Mouse (Mus musculus): ENCODE results near the gene Rasl11a.

Rasl11a gene

GRCm38 (mm10) chr5:146844945-146845365 is at the start of gene Rasl11a:
Gene Rasl11a, plus strand, starts transcription at chr5:146845071.
- DNase-seq = peak; percentile 76

- DNase-seq = peak; percentile 39
Observed at GRCm38 (mm10) chr5:146795728-146796127, 49.1 kb upstream of the Rasl11a start.

- no peak for DNase-seq
Observed at GRCm38 (mm10) chr5:146798031-146798430, 46.8 kb upstream of the Rasl11a start.

DNA sequence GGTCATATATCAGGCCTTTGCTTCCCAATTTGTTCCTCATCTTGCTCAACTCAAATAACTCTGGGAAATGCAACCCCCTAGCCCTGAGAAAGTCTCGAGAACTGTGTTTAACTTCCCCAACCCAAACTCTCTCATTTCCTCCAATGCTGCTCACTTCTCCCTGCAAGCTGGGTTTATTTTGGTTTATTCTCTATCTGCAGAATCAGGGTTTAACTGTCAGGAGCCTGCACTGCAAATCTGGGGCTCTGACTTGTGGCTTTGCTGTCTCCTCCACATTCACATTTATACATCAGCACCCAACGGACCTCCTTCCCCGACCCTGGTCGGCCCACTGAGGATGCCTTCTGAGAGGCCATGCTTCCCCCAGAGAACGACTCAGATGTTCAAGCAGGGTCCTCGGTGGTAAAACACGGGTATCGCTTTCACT is 38.9 kb upstream of the Rasl11a start:
- no peak for DNase-seq

- DNase-seq = no peak
Observed at GRCm38 (mm10) chr5:146809951-146810350, 34.9 kb upstream of the Rasl11a start.

- no peak for DNase-seq
Observed at GRCm38 (mm10) chr5:146812866-146813265, 32.0 kb upstream of the Rasl11a start.

- DNase-seq = no peak
Observed at GRCm38 (mm10) chr5:146813421-146813820, 31.4 kb upstream of the Rasl11a start.

DNA sequence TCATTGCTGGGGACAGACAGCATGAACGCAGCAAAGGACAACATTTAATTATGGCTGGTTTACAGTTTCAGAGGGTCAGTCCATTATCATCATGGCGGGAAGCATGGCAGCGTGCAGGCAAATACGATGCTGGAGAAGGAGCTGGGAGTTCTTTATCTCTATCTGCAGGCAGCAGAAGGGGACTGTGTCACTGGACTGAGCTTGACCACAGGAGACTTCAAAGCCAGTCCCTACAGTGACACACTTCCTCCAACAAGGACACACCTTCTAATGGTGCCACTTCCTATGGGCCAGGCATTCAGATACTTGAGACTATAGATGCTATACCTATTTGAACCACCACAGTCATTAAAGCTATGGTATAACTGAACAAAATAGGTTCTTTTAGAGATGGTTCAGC is 29.5 kb upstream of the Rasl11a start:
- DNase-seq = no peak

DNA sequence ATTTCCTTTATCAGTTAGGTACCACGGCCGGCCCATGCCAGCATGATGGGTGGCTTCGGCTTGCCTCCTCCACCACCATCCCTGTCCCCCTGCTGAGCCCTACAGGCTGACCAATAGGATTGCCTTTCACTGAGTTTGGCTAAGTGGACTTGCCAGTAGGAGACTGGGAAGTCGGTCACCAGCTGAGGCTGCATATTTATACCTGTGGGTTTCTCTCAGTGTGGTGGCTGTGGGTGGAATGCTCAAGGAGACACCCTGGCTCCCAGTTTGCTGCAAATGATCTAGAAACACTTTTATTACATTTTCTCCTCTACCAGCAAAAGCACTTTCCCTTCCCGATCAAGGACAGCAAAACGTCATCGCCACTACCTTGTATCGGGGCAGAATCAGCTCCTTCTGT is 27.3 kb upstream of the Rasl11a start:
- DNase-seq = no peak

DNA sequence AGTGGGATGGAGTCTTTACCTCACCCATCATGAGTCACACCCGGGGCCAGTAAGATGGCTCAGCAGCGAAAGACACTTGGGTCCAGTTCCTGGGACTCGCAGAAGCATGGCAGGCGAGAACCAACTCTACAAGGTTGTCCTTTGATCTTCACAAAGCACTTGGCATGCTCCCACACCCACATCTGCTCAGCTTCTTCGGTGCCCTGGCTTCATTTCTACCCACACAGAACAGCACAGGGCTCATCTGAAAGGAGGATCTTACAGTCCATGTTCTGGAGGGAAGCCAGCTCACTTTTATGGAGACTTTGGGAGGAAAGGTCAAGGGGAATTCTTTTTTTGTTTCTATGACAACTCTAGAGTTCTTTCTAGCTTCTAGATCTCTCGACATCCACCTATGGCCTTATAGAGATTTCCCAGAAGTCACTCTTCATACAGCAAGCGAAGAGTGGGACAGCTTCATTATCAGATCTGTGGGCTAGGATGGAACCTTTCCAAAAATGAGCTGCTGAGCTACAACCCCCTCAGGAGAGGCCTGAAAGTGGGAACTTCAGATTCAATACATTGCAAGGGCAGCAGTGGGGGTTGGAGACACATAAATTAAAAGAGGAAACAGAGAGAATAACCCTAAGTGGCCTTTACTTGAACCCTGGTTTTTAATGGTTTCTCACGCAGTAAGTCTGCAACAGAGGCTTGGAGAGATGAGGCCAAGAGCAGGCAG is 25.8 kb upstream of the Rasl11a start:
- DNase-seq = no peak

- DNase-seq = no peak
Observed at GRCm38 (mm10) chr5:146823005-146823404, 21.9 kb upstream of the Rasl11a start.

- DNase-seq = no peak
Observed at GRCm38 (mm10) chr5:146829528-146829927, 15.3 kb upstream of the Rasl11a start.

- no peak for DNase-seq
Observed at GRCm38 (mm10) chr5:146832435-146832768, 12.5 kb upstream of the Rasl11a start.

GRCm38 (mm10) chr5:146832769-146833448 is 12.0 kb upstream of the Rasl11a start, which contains the start of gene Rpl21:
Gene Rpl21, plus strand, starts transcription at chr5:146832890.
- DNase-seq = peak; percentile 93

GRCm38 (mm10) chr5:146833673-146834201 is 11.1 kb upstream of the Rasl11a start:
- no peak for DNase-seq

DNA sequence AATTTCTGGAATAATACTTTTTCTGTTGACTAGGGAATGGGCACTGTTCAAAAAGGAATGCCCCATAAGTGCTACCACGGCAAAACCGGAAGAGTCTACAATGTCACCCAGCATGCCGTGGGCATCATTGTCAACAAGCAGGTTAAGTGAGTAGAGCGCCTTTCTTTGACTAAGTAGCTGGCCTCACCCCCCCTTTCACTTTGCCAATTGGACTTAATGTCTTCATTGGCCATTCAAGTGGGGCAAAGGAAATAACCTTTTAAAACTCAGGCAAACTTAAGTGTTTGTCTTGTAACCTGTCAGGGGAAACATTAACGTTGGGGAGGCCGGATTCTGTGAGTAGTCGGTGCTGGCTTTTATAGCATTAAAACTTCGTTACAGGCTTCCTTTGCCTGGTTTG is 9.9 kb upstream of the Rasl11a start:
- no peak for DNase-seq

DNA sequence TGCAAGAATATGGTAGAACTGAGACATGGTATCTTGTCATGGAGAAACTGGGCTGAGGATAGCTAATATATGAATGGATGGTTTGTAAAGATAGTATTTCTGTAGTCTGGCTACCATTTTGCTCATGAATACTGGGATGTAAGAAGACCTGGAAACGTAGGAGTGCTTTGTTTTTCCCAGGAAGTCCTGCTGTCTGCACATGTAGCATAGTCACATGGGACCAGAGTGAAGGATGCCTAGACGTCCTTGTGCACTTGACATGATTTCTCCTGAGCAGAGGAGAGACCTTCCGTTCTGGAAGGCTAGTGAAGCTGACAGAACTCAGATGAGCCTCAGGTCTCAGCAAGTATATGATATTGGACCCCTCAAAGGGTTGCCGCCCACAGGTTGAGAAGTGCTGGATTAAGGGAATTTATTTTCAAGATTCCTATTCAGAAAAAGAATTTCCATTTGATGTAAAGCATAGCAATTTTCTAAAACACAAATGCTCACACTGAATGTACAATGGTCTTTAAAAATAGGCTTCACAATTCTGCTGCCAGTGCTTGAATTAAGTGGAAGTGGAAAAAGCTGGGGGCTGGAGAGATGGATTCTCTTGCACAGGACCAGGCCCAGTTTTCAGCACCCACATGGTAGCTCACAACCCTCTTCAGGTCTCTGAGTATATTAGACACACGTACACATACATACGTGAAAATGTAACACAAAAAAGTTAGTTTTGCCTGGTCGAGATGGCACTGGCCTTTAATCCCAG is 6.7 kb upstream of the Rasl11a start:
- DNase-seq = no peak

- DNase-seq = no peak
Observed at GRCm38 (mm10) chr5:146838836-146839648, 5.8 kb upstream of the Rasl11a start.

GRCm38 (mm10) chr5:146839760-146840159 is 5.1 kb upstream of the Rasl11a start:
- DNase-seq = no peak

DNA sequence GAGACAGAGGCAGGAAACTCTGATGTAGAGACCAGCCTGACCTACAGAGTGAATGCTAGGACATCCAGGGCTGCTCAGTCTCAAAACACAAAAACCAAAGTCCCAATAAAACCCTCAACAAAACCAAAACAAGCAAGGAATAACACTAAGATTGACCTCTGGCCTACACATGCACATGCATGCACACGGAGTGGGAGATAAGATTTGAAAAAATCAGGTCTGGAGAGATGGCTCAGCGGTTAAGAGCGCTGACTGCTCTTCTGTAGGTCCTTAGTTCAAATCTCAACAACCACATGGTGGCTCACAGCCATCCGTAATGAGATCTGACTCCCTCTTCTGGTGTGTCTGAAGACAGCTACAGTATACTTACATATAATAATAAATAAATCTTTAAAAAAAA is 4.4 kb upstream of the Rasl11a start:
- DNase-seq = no peak

GRCm38 (mm10) chr5:146841301-146841700 is 3.6 kb upstream of the Rasl11a start:
- no peak for DNase-seq

GRCm38 (mm10) chr5:146841996-146842395 is 2.9 kb upstream of the Rasl11a start:
- no peak for DNase-seq

All from right cerebral cortex, postnatal 14 days (tissue).